Mouse (Mus musculus) olfactory bulb, adult 2 months (tissue): Measurements from ENCODE around the gene Gstm4. TPM values are rescaled to one million over a fixed set of nuclear protein-coding genes. Genes with fewer than 3 reads are reported as not detected.
"Not testable (repeated sequence)": the region's sequence is repeated elsewhere in the genome, so short reads cannot be mapped to it uniquely, and the experiment has no call there.

Experiments
- H3K27ac ChIP-seq: fragments of 200-500 bp; 2 replicates; pipeline ENCODE4 v1.5.1; 2012; ENCODE audit warnings: low read depth, low read length; ENCODE audit not compliant: insufficient read depth
- H3K4me1 ChIP-seq: fragments of 200-500 bp; 2 replicates; pipeline ENCODE4 v1.6.1; 2012; ENCODE audit warnings: low read length; ENCODE audit not compliant: control insufficient read depth, insufficient read depth
- H3K4me3 ChIP-seq: fragments of 200-500 bp; 2 replicates; pipeline ENCODE4 v1.5.1; 2012; ENCODE audit warnings: mild to moderate bottlenecking, low read depth, low read length, moderate library complexity; ENCODE audit not compliant: insufficient read depth
- CTCF ChIP-seq: fragments of 200-500 bp; IDR thresholded peaks from 2 replicates; pipeline ENCODE4 v1.5.1; 2012; ENCODE audit warnings: low read depth, mild to moderate bottlenecking, low read length, moderate library complexity; ENCODE audit not compliant: insufficient read depth
- POLR2A ChIP-seq: fragments of 200-500 bp; IDR thresholded peaks from 2 replicates; pipeline ENCODE4 v1.6.1; 2012; ENCODE audit warnings: mild to moderate bottlenecking, low read depth, low read length, moderate library complexity; ENCODE audit not compliant: insufficient read depth
- WGBS: fragments of 180-500 bp; shearing (Covaris S2); methylation state at CpG from one replicate; pipeline ENCODE4 v1.1.7; 2018; 5-methylcytosine and 5-hydroxymethylcytosine counted together
- polyA plus RNA-seq: library from polyadenylated mRNA; stranded (reverse); fragments of >200 nt; gene quantifications from 2 replicates; pipeline ENCODE4 v1.2.4, GENCODE M21; 2012; ENCODE audit warnings: low replicate concordance; ENCODE audit not compliant: missing spikeins, insufficient read depth, insufficient read length

The Gstm4 gene
- polyA plus RNA-seq, 1 experiment, result not detected

DNA sequence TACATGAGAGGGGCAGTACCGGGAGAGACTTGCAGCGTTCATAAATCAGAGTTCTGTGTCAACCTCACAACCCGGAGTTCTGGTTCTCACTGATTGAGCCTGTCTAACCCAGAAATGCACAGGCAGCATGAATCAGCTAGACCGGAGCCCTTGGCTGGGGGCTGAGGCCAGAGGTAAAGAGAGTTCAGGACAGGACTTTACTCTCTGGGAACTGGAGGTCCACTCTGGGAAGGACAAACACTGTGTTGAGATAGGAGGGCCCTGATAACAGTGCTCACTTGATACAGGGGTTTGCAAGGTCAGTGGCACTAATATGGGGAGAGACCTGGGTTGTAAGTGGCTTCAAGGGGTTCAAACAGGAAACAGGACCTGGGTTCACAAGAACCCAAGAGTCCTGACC, 19.4 kb downstream of the Gstm4 start:
- WGBS, result 57% methylated on average over 4 of the region's 4 CpGs
- no peak for TF ChIP-seq CTCF
- no peak for TF ChIP-seq POLR2A
- no peak overlapping the region for H3K4me3 ChIP-seq
- no peak overlapping the region for H3K27ac ChIP-seq
- H3K4me1 ChIP-seq, result no peaks in the 10 kb centered on the region

DNA sequence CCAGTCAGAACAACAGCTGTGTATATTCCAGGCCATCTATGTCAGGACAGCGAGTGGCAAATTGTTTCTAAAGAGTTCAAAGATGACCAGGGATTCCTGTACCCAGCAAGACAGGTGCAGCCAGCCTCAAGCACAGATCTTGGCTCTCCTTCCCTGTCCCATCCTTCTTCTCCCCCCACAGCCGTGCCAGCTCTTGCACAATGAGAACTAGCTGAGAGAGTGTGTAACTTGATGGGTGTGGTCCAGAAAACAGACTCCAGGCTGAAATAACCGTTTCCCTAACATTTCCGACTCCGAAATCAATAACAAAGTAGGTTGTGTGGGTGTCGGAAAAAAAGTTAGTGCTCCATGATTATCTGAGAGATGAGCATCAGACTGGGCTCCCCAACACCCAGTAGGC, 22.0 kb downstream of the Gstm4 start:
- Histone ChIP-seq H3K27ac (no peak overlapping the region), H3K4me3 (no peak overlapping the region), H3K4me1 (peaks cover 5% of the 10 kb centered on the region)
- 62% methylated on average over 6 of the region's 6 CpGs for WGBS
- no peak for TF ChIP-seq CTCF
- TF ChIP-seq POLR2A, result no peak

GRCm38 (mm10) chr3:108020351-108021022, 24.2 kb downstream of the Gstm4 start:
- H3K27ac ChIP-seq, H3K4me3 ChIP-seq: not testable (repeated sequence)
- 91% methylated on average over 11 of the region's 11 CpGs for WGBS
- peaks cover 13% of the 10 kb centered on the region for H3K4me1 ChIP-seq

- WGBS, result 79% methylated on average over 3 of the region's 3 CpGs
- not testable (repeated sequence) for H3K27ac ChIP-seq, H3K4me3 ChIP-seq
- H3K4me1 ChIP-seq, result peaks cover 15% of the 10 kb centered on the region
These were observed 25.5 kb downstream of the Gstm4 start for GRCm38 (mm10) chr3:108019226-108019625.

GRCm38 (mm10) chr3:108018190-108018820, 26.4 kb downstream of the Gstm4 start:
- H3K27ac ChIP-seq, result peak overlapping the region; percentile 78

DNA sequence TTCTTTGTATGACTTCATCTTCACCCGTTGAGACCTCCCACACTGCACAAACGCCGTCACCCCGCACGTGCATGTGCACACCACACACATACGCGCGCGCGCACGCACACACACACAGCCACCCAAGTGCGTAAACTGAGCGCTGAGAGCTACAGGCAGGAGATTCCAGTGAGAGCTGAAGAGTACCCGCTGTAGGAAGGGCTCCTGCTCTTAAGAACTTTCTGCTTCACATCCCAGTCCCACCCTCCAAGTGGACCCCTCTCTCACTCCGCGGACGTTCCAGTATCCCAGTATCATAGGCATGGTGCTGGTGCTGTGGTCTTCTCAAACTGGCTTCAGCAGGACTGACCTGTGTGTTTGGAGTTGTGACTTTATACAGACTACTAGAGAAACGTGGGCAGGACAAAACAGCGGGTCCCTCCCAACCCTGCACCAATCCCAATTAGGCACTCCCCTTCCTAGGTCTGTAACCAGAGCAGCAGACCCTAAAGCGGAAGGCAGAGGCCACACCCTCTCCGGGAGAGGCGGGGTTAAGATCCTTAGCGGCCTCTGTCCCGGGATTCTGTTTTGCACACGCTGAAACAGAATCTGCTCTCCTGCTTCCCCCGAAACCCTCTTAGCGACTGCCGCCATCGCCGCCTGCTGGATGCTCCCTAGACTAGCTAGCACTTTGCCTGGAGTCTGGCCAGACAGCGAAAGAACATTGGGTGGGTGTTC, 27.1 kb downstream of the Gstm4 start, which contains the start of gene Gstm1:
Gstm1 (minus strand) TSS at position 501 of the 717 bp plus-strand sequence.
- under 1% methylated on average over 31 of the region's 31 CpGs for WGBS
- TF ChIP-seq POLR2A (peak; percentile 20; the same call in 1 of the 2 replicates), CTCF (peak; percentile 86)
- H3K4me3 ChIP-seq, result peak within 1 kb of the TSS; percentile 56
- H3K27ac ChIP-seq, result peak within 1 kb of the TSS; percentile 87
- H3K4me1 ChIP-seq, result peaks cover 24% of the 10 kb centered on the region

More at GRCm38 (mm10) chr3:108018190-108018820, 26.4 kb downstream of the Gstm4 start:
- no peak for TF ChIP-seq POLR2A
- no peak; the same call in 1 of the 2 replicates for TF ChIP-seq CTCF
- Histone ChIP-seq H3K4me3 (peak overlapping the region; percentile 56), H3K4me1 (peaks cover 22% of the 10 kb centered on the region)
- WGBS, result 17% methylated on average over 14 of the region's 14 CpGs

GRCm38 (mm10) chr3:108016468-108016867, 28.2 kb downstream of the Gstm4 start:
- 85% methylated on average over 5 of the region's 5 CpGs for WGBS
- H3K4me1 ChIP-seq, result peaks cover 25% of the 10 kb centered on the region
- H3K27ac ChIP-seq, H3K4me3 ChIP-seq: not testable (repeated sequence)

GRCm38 (mm10) chr3:108014974-108015346, 29.7 kb downstream of the Gstm4 start:
- Histone ChIP-seq H3K27ac (no peak overlapping the region), H3K4me1 (peaks cover 25% of the 10 kb centered on the region), H3K4me3 (no peak overlapping the region)
- WGBS, result 87% methylated on average over 2 of the region's 2 CpGs
- TF ChIP-seq CTCF, result no peak
- TF ChIP-seq POLR2A, result no peak
